Mouse (Mus musculus) heart, adult 9 months (tissue): ENCODE results near the gene Elfn1.

Experiments used
- DNase-seq, 2 experiments: peaks; one replicate each; pipeline ENCODE4 v3.0.0; 2022; ENCODE audit warnings: low spot score in 2 of 2

Gene Elfn1

GRCm38 (mm10) chr5:139911506-139911905 lies 3.8 kb downstream of the Elfn1 start:
- DNase-seq, result no peak

GRCm38 (mm10) chr5:139912121-139912771 lies 4.5 kb downstream of the Elfn1 start:
- no peak for DNase-seq

- DNase-seq, result no peak
Measured at GRCm38 (mm10) chr5:139921666-139922065, 13.9 kb downstream of the Elfn1 start.

- DNase-seq, result no peak
Measured at GRCm38 (mm10) chr5:139923867-139924266, 16.1 kb downstream of the Elfn1 start.

- no peak for DNase-seq
Measured at GRCm38 (mm10) chr5:139930102-139930501, 22.4 kb downstream of the Elfn1 start.

GRCm38 (mm10) chr5:139930927-139931351 lies 23.2 kb downstream of the Elfn1 start:
- no peak for DNase-seq

GRCm38 (mm10) chr5:139931947-139932540 lies 24.3 kb downstream of the Elfn1 start:
- DNase-seq, result no peak

- no peak for DNase-seq
Measured at GRCm38 (mm10) chr5:139932595-139933271, 25.0 kb downstream of the Elfn1 start.

GRCm38 (mm10) chr5:139933476-139933875 lies 25.7 kb downstream of the Elfn1 start:
- DNase-seq, result no peak

GRCm38 (mm10) chr5:139936431-139936830 lies 28.7 kb downstream of the Elfn1 start:
- no peak for DNase-seq

GRCm38 (mm10) chr5:139944697-139945096 lies 37.0 kb downstream of the Elfn1 start:
- no peak for DNase-seq

GRCm38 (mm10) chr5:139945715-139946364 lies 38.1 kb downstream of the Elfn1 start:
- no peak for DNase-seq

- no peak for DNase-seq
Measured at GRCm38 (mm10) chr5:139947446-139947845, 39.7 kb downstream of the Elfn1 start.

GRCm38 (mm10) chr5:139948552-139948951 lies 40.8 kb downstream of the Elfn1 start:
- no peak for DNase-seq

- no peak for DNase-seq
Measured at GRCm38 (mm10) chr5:139949363-139949762, 41.6 kb downstream of the Elfn1 start.

GRCm38 (mm10) chr5:139949975-139950578 lies 42.3 kb downstream of the Elfn1 start:
- no peak for DNase-seq

- peak in 1 of 2 experiments; percentile 23 for DNase-seq
Measured at GRCm38 (mm10) chr5:139956859-139957258, 49.1 kb downstream of the Elfn1 start.

GRCm38 (mm10) chr5:139959741-139960140 lies 52.0 kb downstream of the Elfn1 start:
- no peak for DNase-seq

- DNase-seq, result peak; percentile 52 to 56
Measured at GRCm38 (mm10) chr5:139964391-139964790, 56.6 kb downstream of the Elfn1 start.

- no peak for DNase-seq
Measured at GRCm38 (mm10) chr5:139965596-139965995, 57.9 kb downstream of the Elfn1 start.

GRCm38 (mm10) chr5:139969151-139969948 lies 61.6 kb downstream of the Elfn1 start:
- no peak for DNase-seq
